Mouse (Mus musculus): ENCODE measurements around the gene E130308A19Rik.

Gene E130308A19Rik

GRCm38 (mm10) chr4:59639163-59639562, 13.2 kb downstream of the E130308A19Rik start:
- no peak for DNase-seq (ENCODE audit: low read depth, low spot score)

DNA sequence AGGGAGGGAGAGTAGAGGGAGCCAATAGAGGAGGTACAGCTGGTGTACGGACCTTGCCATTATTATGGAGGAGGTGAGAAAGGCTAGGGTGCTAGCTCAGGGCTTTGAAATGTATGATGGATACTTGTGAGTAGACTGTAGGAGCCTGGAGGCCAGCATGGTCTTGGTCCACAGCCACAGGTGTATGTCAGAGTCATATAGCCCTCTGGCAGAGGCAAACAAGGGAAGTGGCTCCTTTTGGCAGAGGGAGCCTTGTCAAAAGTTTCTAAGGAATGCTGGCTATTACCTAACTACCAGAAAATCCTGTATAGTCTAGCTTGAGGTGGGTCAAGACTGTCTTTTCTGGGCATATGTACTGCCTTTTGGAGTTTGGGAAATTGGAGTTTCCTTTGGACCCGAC, 14.7 kb downstream of the E130308A19Rik start:
- DNase-seq (ENCODE audit: low read depth, low spot score), result no peak

- DNase-seq (ENCODE audit: low read depth, low spot score), result no peak
These were observed 16.0 kb downstream of the E130308A19Rik start for GRCm38 (mm10) chr4:59642039-59642438.

GRCm38 (mm10) chr4:59642657-59643056, 16.6 kb downstream of the E130308A19Rik start:
- no peak for DNase-seq (ENCODE audit: low read depth, low spot score)

DNA sequence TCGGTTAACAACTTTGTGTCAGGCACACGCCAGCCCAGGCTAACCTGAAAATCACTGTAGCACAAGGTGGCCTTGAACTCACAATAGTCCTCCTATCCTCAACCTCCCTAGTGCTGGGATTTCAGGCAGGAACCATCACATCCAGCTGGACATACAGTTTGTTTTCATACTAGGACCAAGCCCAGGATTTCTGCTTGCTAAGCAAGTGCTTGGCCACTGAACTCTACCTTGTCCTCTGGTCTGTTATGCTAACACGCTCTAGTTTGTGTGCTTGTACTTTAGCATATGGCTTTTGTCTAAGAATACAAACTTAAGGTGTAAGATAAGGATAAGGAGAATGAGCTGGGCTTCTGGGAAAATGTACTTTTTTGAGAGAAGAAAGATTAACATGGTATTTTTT, 18.4 kb downstream of the E130308A19Rik start:
- DNase-seq (ENCODE audit: low read depth, low spot score), result no peak

- no peak for DNase-seq (ENCODE audit: low read depth, low spot score)
These were observed 19.0 kb downstream of the E130308A19Rik start for GRCm38 (mm10) chr4:59644992-59645391.

DNA sequence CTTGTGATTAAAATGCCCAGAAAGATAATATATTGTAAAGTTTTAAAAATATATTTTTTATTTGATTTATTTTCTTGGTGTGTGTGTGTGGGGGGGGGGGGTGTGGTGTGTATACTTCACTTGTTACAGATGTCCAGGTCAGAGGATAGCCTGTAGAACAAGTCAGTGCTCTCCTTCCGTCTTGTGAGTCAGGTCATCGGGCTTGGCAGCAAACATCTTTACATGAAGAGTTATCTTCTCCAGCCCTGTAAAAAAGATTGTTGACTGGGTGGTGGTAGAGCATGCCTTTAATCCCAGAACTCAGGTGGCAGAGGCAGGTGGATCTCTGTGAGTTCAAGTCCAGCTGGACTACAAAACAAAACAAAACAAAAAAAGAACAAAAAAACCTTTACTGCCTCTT, 19.6 kb downstream of the E130308A19Rik start:
- no peak for DNase-seq (ENCODE audit: low read depth, low spot score)

DNA sequence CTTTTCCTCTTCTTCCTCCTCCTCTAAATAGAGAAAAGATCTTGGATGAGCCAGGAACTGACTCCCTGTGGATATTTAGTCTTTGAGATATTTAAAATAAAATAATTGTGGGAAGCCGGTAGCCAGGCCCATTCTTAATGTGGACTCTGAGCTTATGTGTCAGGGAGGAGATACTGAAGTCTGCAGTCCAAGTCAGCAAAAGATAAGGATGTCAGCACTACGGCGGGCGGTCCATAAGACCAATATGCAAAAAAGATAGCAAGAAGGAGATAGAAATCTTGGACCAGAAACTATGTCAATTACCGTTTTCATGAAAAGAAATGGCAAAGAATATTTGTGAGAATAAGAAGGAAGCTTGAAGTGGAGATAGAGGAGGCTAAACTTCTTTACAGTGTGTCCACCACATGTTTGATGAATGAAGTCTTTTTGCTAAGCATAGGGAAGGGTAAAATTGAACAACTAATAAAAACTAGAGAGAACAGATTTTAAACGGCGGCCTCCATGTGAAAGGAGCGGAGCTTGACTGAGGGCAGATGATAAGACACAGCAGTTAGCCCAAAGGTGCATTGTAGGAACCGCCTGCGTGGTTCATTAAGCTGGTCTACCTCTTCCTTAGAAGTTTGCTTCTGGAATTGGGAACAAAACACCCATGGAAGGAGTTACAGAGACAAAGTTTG, 20.1 kb downstream of the E130308A19Rik start:
- DNase-seq (ENCODE audit: low read depth, low spot score), result no peak

DNA sequence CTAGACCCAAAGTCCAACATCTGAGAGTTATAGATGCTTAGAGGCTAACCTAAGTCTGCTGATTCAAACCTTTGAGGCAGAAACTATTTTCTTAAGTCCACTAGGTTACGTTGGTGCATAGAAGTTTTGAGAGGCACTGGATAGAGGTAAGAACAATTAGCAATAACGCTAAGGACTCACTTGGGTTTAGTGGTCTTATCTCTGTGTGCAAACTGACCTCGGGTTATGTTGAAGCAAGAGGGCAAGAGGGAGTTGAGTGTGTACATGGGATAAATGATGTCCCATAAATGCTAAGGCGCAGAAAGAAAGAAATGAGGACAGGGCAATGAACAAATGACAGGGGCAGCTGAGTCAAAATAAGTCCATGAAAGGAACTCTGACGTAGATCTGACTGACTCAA, 23.1 kb downstream of the E130308A19Rik start:
- DNase-seq (ENCODE audit: low read depth, low spot score), result no peak

- no peak for DNase-seq (ENCODE audit: low read depth, low spot score)
These were observed 26.2 kb downstream of the E130308A19Rik start for GRCm38 (mm10) chr4:59652166-59652681.

DNA sequence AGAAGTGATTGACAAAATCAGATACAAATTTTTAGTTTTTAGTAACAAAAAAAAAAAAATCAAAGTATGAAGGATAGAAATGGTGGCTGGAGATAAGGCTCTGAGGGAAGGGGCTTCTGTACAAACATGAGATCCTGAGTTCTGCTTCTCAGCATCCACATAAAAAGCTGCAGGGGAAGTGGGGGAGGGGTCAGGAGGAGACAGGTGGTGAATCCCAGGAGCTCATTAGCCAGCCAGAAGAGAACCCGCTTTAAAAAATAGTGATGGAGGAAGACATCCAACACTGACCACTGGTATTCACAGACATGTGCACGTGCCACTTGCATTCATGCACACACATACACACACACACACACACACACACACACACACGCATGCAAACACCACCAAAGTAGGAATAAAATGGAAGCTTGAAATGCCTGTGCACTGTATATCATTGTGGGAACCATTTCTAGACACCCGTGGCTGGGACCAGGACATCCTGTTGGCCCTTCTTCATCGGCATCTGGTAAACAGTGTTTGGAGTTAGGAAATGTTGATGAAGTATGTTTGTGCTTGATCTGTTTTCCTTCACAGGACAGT, 30.1 kb downstream of the E130308A19Rik start:
- no peak for DNase-seq (ENCODE audit: low read depth, low spot score)

DNA sequence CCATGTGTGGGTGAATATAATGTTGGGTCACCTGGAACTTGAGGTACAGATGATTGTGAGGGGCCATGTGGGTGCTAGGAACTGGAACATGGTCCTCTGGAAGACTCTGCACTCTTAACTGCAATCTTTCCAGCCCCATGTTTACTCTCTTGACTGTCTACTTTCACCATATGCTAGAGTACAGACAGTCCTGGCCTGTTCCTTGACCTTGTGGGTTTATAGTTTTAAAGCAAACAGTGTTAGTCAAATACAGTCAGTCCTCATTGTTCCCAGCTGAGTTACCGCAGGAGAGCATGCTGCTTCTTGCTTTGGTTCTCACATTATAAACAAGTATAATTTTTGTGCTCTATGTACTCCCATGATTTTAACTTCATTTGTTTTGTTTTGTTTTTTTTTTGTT, 36.2 kb downstream of the E130308A19Rik start:
- no peak for DNase-seq (ENCODE audit: low read depth, low spot score)

GRCm38 (mm10) chr4:59663451-59663850, 37.4 kb downstream of the E130308A19Rik start:
- DNase-seq (ENCODE audit: low read depth, low spot score), result no peak

DNA sequence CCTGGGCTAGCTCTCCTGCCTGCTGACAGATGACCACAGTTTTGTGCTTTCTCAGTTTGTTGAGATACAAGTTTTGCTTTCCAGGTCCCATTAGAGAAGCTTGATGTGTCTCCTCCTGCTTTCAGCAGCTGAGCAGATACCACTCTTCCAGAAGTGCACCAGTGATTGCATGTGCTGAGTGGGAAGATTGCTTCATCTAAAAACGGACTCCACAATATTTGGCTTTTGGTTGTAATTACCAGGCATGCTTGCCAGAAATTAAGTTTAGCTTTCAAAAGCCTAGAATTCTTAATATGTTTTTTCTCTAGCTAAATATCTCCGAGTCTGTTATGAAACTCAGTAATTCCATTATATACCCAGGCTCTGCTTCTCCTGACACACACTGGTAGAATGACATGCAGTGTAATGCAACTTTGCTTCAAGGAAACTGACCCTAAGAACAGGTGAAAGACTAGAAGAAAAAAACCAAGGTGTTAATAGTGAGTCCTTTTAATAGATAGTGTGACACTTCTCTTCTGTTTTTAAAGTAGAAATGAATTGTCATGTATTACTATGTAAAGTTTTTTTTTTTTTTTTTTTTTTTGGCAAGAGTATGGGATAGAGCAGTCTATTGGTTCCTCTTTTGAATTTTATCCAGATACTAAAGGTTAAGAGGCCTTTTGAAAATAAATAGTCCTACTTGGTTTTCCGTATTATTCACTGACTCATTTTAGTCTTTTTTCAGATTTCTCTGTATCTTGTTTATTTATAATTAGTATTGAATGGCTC, 40.7 kb downstream of the E130308A19Rik start:
- no peak for DNase-seq (ENCODE audit: low read depth, low spot score)

- peak; percentile 17 for DNase-seq (ENCODE audit: low read depth, low spot score)
These were observed 42.0 kb downstream of the E130308A19Rik start for GRCm38 (mm10) chr4:59668050-59668449.

DNA sequence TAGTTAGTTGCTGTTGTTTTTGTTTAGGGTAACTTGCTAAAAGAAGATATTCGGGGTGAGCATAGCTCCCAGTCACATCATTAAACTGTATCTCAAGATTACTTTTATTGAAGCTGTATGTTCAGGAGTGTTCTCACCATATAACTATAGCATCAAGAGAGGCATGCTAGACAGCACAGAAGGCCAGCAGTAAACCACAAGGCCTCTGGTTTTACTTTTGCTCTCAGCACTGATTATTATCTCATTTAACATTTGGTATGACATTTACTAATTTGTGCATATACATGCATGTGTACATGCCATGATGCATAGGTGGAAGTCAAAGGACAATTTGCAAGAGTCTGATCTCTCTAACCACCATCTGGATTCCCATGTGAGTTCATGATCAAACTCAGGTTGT, 43.1 kb downstream of the E130308A19Rik start:
- DNase-seq (ENCODE audit: low read depth, low spot score), result no peak

GRCm38 (mm10) chr4:59670015-59670414, 44.0 kb downstream of the E130308A19Rik start:
- no peak for DNase-seq (ENCODE audit: low read depth, low spot score)

- DNase-seq (ENCODE audit: low read depth, low spot score), result no peak
These were observed 47.6 kb downstream of the E130308A19Rik start for GRCm38 (mm10) chr4:59673423-59674117.

DNA sequence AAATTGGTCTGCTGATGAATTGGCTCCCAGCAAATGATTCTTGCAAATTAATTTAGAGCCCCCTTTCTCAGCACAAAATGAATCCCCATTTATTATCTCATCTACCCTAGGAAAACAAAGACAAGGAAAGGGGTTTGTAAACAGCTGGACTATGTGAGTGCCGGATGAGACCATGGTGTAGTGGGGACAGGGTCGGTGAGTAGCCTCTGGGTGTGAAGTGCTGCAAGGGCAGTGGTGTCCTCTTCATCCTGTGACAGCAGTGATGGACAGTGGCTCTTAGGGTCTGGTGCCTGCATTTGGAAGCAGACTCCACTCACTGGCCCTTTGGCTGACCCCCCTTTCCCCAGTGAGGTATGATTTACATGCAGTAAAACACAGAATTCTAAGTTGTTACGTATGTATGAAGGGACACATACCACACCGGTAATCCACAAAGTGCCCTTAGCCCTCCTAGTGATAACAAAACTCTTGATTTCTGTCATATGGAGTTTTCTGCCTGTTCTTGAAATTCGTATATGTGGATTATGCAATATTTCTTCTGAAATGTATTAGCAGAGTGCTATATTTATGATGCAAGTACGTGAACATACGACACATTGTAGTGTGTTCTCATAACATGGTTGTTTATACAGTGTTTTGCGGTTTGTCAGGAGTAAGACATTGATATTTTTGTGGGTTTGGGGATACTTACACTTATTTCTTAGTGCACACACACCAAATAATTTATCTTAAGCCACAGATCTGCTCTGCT, 49.1 kb downstream of the E130308A19Rik start:
- DNase-seq (ENCODE audit: low read depth, low spot score), result no peak

- no peak for DNase-seq (ENCODE audit: low read depth, low spot score)
These were observed 49.7 kb downstream of the E130308A19Rik start for GRCm38 (mm10) chr4:59675699-59676098.

DNA sequence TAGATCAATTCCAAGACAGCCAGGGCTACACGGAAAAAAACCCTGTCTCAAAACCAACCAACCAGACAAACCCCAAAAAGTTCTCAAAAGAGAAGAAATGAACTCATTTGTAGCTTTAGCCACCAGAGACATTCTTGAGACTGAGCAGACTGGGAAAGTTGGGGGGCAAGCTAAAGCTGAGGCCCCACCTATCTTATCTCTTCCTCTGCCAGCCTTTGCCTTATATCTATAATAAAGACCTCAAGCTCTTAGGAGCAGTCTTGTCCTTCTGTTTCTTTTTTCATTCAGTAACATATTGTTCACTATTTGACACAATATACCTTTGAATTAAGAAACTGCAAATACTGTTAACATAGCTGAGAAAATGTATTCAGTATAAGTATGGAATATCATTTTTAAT, 55.4 kb downstream of the E130308A19Rik start:
- no peak for DNase-seq (ENCODE audit: low read depth, low spot score)

All from retina, postnatal 7 days (tissue).